Mouse (Mus musculus): Measurements from ENCODE around the gene Il27ra.

DNA sequence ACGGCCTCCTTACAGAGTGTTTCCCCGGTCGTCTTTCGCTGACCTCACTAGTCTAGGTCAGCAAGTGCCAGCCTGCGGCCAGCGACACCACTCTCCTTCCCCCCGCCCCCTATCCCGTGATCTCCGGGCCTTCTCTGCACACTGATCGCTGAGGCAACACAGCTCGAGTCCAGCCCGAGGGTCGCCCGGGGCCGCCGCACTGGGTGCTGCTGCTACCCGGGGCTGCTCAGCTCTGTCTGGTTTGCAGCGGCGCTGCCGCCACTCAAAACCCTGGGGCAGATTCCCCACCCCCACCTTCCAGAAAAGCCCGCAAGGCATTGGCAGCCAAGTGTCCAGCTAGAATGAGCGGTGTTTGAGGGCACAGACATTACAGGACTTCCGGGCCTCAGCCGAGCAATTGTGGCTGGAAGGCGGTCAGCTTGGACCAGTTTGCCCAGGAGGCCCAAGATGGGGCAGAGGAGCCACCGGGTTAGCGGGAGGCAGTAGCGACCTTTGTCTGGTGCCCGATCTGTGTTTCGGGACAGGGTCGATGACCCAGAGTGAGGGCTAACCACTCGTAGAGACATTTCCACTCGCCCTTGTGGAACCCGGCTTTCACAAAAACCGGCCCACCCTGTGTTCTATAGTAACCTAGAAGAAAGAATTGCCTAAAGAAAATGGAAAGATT, 29.8 kb downstream of the Il27ra start:
- no peak for TF ChIP-seq CTCF (IDR thresholded peaks at IDR 0.05; ENCODE audit: insufficient read depth, low read depth, low read length)
- no peak for TF ChIP-seq POLR2A (IDR thresholded peaks at IDR 0.05; ENCODE audit: insufficient read depth, low read depth, low read length)
